Mouse (Mus musculus) left cerebral cortex, postnatal 10 days (tissue): ENCODE measurements around the gene Hmox1. TPM values are rescaled to one million over a fixed set of nuclear protein-coding genes. Genes with fewer than 3 reads are reported as not detected.
A peak's percentile ranks its signal among the peaks of the same experiment; 100 is the strongest.

Experiments used
- DNase-seq, 2 experiments: peaks; one replicate each; pipeline ENCODE4 v3.0.0; 2021 to 2022; ENCODE audit warnings: low spot score in 2 of 2, mixed read lengths in 1 of 2; ENCODE audit errors: extremely low spot score in 1 of 2
- intact Hi-C: fragments of 180-260 bp; cut with DNase I; formaldehyde crosslinking; loops from one replicate; pipeline ENCODE4 v1.15.1; 2025
- total RNA-seq, 2 experiments: library from RNA; stranded (reverse); gene quantifications; 2 replicates each; pipeline ENCODE4 v1.2.3; 2021

Hmox1 gene
- total RNA-seq = 1 to 10 TPM; 4.6 to 4.7 TPM

GRCm38 (mm10) chr8:75093399-75094156, at the start of gene Hmox1:
TSS of gene Hmox1 (plus strand) at chr8:75093621.
- intact Hi-C loops = no loop called here

DNA sequence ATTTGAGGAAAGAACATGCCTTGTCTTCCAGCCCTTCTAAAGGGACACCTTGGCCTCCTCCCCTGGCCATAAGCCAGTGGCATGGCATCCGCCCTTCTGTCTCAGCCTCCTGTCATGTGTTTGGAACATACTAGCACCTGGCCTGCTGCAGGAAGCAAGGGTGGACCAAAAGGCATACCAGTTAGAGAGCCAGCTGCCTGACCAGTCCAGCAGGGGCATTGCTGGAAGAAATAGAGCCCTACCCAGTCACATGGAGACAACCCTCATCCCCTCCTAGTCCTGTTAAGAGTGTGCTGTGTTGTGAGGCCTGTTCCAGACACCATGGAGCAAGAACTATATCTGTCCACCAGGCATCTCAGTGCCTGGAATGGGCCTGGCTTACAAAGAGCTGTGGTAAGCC, 47.1 kb upstream of the Hmox1 start:
- no peak for DNase-seq
- intact Hi-C loops = no loop called here

More at GRCm38 (mm10) chr8:75093399-75094156, at the start of gene Hmox1:
- DNase-seq = peak; percentile 81 to 96

DNA sequence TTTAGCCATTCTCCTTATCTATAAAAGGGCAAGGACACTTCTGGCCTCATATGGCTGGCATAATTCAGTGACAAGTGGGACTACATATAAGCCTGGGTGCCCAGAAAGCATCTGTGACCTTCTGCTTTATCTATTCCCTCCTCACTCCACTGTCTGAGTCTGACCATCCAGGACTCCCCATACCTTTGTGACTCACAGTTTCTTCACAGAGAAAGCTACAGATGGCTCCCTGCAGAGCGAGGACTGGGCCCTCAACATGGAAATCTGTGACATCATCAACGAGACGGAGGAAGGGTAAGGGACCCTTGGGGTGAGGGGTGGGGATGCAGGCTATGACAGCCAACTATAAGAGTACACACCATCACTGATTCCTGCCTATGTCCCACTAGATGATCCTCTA, 45.6 kb upstream of the Hmox1 start:
- no peak for DNase-seq
- intact Hi-C loops = no loop called here

- intact Hi-C loops = no loop called here
- no peak for DNase-seq
Observed at GRCm38 (mm10) chr8:75053342-75053741, 40.1 kb upstream of the Hmox1 start.

DNA sequence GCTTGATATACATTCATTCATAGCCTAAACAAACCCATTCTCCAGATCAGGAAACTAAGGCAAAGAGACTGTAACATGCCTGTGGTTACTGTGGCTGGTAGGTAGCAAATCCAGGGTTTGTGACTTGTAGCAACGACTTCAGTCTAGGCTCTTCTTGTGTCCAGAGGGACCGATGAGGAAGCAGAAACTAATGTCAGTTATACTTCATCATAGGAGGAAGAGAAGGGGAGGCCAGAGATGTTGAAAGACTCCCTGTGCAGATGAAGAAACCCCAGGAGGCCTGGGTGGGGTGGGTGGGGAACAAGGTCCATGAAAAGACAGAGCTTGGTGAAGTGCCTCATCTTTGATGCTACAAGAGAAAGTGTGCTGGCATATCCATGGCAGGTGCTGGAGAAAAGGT, 37.7 kb upstream of the Hmox1 start:
- intact Hi-C loops = no loop called here

DNA sequence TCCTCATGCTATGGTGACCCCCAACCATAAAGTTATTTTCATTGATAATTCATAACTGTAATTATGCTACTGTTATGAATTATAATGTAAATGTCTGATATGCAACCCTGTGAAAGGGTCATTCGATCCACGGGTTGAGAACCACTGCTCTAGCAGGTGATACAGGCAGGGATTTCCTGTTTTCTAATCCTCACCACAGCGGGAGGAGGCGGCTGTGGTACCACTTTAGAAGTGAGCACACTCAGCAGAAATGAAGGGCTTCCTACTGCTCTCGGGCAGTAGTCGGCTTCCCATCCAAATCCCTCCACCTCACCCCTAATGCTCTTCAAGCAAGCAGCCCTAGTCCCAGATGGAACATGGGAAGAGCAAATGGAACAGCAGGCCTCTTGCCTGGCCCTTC, 33.4 kb upstream of the Hmox1 start:
- DNase-seq = no peak
- intact Hi-C loops = no loop called here

More for the DNA sequence above, 37.7 kb upstream of the Hmox1 start:
- DNase-seq = no peak

DNA sequence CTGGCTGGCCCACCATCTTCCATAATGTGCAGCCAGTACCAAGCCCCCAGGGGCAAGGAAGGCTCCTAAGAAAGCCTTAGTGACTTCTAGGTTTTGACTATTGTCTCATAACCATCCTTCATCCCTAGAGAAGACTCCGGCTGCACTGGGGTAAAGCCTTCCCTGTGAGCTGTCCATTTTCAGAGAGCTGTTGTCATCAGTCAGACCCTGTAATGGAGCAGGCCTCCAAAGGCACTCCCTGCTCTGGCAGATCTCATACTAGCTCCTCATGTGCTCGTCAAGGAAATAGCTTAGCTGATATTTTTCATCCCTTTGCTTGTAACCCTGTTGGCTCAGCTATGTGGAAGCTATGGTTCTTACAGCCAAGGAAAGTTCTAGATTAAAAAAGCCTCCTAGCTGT, 32.6 kb upstream of the Hmox1 start:
- intact Hi-C loops = no loop called here

DNA sequence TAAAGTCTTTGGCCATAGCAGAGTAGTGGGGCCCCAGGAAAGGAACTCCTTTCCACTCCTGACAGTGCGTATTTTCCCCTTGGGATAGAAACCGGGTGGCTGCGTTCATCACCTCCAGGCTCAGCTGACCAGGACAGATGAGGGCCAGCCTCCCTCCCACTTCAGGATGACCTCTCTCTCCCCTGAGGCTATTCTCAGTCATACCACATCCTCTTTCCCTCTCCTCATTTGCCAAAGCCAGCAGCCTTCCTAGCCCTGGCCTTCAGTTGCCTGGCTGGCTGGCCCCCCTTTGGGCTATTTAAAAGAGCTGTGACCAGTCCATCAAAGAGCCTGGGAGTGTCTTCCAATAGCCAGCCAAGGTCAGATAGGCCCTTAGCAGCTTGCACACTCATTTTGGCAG, 30.1 kb upstream of the Hmox1 start:
- DNase-seq = peak in 1 of 2 experiments; percentile 25
- intact Hi-C loops = no loop called here

More for the DNA sequence above, 32.6 kb upstream of the Hmox1 start:
- DNase-seq = no peak

DNA sequence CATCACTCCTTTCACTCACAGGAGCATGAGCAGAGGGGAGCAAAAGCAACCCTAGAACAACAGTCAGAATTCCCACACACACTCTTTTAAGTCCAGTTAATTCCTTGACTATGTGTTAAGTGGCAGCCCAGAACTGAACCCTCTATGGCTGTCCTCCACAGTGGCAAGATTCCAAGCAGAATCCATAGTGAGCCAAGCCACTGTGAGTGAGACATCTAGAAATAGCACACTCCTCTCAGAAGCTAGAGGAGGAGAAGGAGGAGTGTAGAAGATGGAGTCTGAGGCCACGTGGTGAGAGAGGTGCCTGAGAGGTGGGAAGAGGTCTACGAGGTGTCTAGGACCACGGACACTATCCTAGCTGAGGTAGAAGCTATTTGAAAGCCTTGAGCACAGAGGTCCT, 28.6 kb upstream of the Hmox1 start:
- intact Hi-C loops = no loop called here
- DNase-seq = no peak

DNA sequence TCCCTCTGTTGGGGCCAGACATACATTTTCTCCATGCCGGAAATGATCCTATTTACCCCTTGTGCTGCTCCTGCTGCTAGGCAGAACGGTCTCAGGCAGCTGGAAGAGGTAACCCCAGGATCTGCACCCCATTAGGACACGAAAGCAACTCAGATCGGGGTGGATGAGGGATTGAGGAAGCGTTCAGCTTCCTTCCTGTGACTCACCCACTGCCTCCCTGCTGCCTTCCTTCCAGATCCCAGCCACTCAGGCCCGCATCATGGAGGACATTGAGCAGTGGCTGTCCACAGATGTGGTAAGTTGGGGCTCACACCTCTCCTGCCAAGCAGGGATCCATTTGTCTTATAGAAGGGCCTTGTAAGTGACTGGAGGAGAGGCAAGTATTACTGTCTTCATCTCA, 26.1 kb upstream of the Hmox1 start:
- intact Hi-C loops = no loop called here
- DNase-seq = no peak

DNA sequence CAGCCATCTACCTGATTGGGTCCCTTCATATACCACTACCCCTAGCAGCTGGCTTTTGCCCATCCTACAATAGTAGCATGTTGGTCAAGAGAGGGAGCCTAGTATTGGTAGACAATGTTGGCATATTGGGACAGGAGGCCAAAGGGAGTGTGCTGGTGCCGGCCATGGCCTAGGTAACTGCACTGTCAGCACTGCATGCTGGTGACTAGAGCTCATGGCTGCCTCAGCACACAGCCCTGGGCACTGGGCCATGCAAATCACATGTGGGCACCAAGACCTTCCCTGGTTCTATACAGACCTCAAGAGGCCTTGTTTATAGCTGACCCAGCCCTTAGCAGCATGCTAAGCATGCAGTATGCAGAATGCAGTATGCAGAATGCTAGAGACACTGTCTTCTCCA, 23.1 kb upstream of the Hmox1 start:
- intact Hi-C loops = loop anchor here (5.0 kb wide), 1 partner anchor 162 kb away; no protein-coding TSS in a partner anchor
- no peak for DNase-seq

DNA sequence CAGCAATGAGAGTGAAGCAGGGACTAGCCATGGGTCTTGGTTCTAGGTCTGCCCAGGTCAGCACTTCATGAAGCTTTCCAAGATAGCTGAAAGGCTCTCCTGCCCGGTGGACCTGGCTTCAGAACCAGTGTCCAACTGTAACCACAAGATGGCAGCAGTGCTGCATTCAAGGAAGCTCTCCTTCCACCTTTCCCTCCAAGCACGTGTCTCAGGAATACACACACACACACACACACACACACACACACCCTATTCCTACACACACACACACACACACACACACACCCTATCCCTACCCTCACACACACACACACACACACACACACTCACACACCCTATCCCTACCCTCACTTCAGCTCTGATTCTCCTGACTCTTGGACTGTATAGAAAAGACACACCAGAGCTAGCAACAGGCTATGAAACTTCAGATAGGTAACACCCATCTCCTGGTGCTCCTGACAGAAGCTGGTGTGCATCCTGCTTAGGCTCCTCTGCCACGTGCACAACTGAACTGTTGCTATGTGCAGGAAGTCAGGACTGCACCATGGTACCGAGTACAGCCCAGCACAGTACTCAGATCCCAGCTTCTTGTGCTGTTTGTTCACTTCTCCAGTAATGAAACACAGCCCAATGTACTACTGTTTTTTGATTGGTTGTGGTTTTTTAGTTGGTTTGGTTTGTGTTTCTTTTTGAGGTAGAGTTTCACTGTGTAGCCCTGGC, 21.6 kb upstream of the Hmox1 start:
- intact Hi-C loops = loop anchor here (1.0 to 5.0 kb wide), 4 partner anchors 37 to 201 kb away; partner anchors contain the start of gene Mcm5
- peak; percentile 70 to 84 for DNase-seq

DNA sequence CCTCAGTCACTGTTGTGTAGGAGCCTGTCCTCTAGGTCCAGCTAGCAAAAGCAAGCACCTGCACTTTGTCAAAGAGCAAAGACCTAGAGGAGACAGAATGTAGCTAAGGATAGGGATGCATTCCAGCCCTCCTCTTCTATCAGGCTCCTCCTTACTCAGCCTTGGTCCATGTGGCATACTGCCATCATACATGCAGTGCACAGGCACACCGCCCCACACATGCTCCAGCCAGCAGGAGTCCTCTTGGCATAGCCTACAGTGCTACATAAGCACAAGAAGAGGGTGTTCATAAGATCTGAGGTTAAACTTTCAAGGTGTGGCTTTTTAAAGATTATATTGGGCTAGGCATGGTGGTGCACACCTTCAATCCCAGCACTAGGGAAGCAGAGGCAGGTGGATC, 18.5 kb upstream of the Hmox1 start:
- DNase-seq = no peak
- intact Hi-C loops = loop anchor here (5.0 kb wide), 1 partner anchor 157 kb away; no protein-coding TSS in a partner anchor

DNA sequence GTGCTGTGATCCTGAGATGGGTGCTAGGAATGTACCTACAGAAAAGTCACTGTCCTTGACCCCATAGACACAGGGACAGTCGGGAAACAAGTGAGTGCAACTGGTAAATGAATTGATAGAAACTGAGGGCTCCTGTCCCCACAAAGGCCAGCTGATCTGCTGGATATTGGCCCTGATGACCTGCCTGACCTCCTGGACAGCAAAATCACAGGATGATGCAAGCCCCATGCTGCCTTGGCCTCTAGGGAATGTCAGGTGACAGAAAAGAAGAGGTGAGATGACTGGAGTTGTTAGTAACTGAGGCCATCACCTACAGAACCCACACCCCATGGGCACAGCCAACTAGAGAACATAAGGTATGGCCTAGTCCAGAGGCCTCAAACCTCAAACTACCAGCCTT, 15.2 kb upstream of the Hmox1 start:
- intact Hi-C loops = no loop called here
- no peak for DNase-seq

GRCm38 (mm10) chr8:75078851-75079250, 14.6 kb upstream of the Hmox1 start:
- intact Hi-C loops = no loop called here
- no peak for DNase-seq

DNA sequence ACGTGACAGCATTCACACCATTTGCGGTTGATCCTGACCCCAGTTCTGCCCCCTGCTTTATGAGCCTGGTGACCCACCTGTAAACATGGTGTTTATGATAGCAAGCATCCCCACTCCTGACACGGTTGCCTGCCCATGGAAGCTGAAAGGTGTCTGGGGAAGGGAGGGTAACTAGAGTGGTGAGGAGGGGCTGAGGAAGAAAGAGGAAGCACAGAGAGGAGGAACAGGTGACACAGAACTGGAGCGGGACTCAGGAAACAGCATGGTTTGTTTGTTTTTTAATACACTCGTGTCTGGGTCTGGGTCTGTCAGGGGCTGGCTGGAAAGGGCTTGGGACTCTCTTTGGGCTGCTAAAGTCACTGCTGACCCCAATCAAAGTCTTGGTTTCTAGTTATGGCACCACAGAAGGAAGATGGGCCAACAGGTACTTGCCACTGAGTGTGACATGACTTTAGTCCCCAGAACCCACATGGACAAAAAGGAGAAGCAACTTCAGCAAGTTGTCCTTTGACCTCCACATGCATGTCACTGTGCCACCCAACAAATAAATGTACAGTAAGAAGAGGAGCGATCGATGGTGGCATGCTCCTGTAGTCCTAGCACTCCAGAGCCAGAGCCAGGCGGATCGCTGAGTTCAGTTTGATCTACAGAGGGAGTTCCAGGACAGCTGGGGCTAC, 11.9 kb upstream of the Hmox1 start:
- intact Hi-C loops = no loop called here
- DNase-seq = no peak

- intact Hi-C loops = no loop called here
- DNase-seq = no peak
Observed at GRCm38 (mm10) chr8:75082181-75082805, 11.1 kb upstream of the Hmox1 start.

GRCm38 (mm10) chr8:75083846-75084245, 9.6 kb upstream of the Hmox1 start:
- DNase-seq = peak; percentile 84 to 97
- intact Hi-C loops = no loop called here

GRCm38 (mm10) chr8:75084382-75085064, 8.9 kb upstream of the Hmox1 start:
- no peak for DNase-seq
- intact Hi-C loops = no loop called here
